Mouse (Mus musculus) kidney, adult 2 months (tissue): Measurements from ENCODE around the gene Ptk7.

Experiments used
- CTCF ChIP-seq: fragments of 200-500 bp; conservative IDR thresholded peaks from 2 replicates; pipeline ENCODE4 v1.5.1; 2011; ENCODE audit warnings: low read depth, mild to moderate bottlenecking, control low read depth, low read length, moderate library complexity, mixed read lengths; ENCODE audit not compliant: insufficient read depth, insufficient read length
- POLR2A ChIP-seq: fragments of 200-500 bp; IDR thresholded peaks from one replicate; pipeline ENCODE4 v1.6.1; 2011; ENCODE audit warnings: low read depth, low read length, control low read depth

DNA sequence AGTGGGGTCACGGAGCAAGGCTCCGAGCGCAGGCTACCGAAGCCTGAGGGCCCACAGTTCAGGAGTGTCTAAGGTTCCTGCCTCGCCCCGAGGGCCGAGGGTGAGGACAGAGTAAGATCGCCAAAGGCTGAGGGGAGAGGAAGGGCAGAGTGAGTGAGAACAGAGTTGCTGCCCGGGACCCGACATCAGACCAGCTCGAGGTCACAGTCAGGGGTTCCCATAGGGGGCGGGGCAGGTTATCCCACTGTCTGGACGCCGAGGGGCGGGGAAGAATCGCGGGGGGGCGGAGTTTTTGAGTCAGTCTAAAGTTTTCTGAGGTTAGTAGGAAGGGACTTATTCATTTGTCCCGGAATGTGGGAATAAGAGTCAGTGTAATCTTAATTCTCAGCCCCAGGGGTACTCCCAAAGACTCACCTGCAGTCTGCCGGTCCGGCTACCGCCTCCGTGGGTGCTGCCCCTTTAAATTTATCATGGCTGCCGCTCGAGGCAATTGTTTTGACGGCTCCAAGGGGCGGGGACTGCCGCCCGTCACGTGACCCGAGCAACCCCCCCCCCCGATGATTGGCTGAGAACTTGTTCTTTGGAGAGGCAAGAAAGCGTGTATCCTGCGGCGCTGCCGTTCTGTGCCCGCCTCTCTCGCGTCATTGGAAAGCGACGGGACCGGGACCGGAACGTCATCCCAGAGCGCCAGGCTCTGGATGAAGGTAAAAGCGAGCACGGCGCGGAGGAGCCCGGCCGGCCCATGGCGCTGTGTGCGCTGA lies 16.4 kb upstream of the Ptk7 start, which contains the start of the genes Klc4 and Mrpl2:
- TF ChIP-seq CTCF (no peak), POLR2A (peak; percentile 56)
